Mouse (Mus musculus): ENCODE measurements at regions not wholly inside any gene's neighbourhood (a gene's known extent, or its start where the extent isn't known, plus 50 kb on each side); places are given as distances from the start of the nearest gene placed in this dataset.

DNA sequence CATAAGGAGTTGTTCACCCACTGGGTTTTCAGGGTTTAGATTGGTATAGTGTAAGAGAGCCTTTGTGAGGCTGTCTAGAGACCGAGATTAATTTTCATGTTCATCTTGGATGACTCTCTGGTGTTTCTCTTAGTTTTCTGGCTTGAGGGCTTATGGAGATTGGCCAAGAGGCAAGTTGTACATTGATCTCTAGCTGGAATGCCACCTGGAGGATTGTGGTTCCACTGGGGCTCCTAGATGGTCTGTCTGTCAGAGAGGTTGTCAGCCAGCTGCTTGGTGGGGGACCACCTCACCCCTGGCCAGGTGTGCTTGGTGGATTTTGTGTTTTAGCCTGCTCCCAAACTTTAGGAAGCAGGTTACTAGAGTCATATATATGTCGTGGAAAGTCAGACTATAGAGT lies 62.0 kb downstream of the 1700001O22Rik start:
- no peak for TF ChIP-seq CTCF (conservative IDR thresholded peaks at IDR 0.05; ENCODE audit: low read length)
- TF ChIP-seq POU5F1 (IDR thresholded peaks at IDR 0.05; ENCODE audit: borderline replicate concordance, low read length) = no peak

All from E14TG2a.4 (cell line).